Mouse (Mus musculus) intestine, embryonic 16.5 days (tissue): ENCODE measurements around the gene Eml1. TPM values are rescaled to one million over a fixed set of nuclear protein-coding genes. Genes with fewer than 3 reads are reported as not detected.

Experiments
- ATAC-seq: fragments of 200-750 bp; cut with Nextera tagmentation; 2 replicates; pipeline ENCODE4 v1.8.0; 2017; ENCODE audit warnings: moderate TSS enrichment, moderate library complexity
- H3K27ac ChIP-seq: fragments of 300-500 bp; sonication (generic); 2 replicates; pipeline ENCODE4 v1.5.1; 2014; ENCODE audit warnings: mild to moderate bottlenecking, low read length
- H3K27me3 ChIP-seq: fragments of 300-500 bp; sonication (generic); replicated peaks from 2 replicates; pipeline ENCODE4 v1.6.1; 2014; ENCODE audit warnings: low read length, control low read depth, mixed read lengths; ENCODE audit not compliant: control insufficient read depth, insufficient read depth
- H3K36me3 ChIP-seq: fragments of 300-500 bp; sonication (generic); 2 replicates; pipeline ENCODE4 v1.6.1; 2014; ENCODE audit warnings: low read length, control low read depth; ENCODE audit not compliant: control insufficient read depth, insufficient read depth
- H3K4me1 ChIP-seq: fragments of 300-500 bp; sonication (generic); 2 replicates; pipeline ENCODE4 v1.6.1; 2014; ENCODE audit warnings: low read length, control low read depth, mixed read lengths; ENCODE audit not compliant: control insufficient read depth, insufficient read depth
- H3K4me2 ChIP-seq: fragments of 300-500 bp; sonication (generic); 2 replicates; pipeline ENCODE4 v1.6.1; 2014; ENCODE audit warnings: low read depth, low read length, control low read depth
- H3K4me3 ChIP-seq: fragments of 300-500 bp; sonication (generic); 2 replicates; pipeline ENCODE4 v1.5.1; 2014; ENCODE audit warnings: mild to moderate bottlenecking, low read length
- H3K9ac ChIP-seq: fragments of 300-500 bp; sonication (generic); 2 replicates; pipeline ENCODE4 v1.6.1; 2014; ENCODE audit warnings: low read depth, low read length
- H3K9me3 ChIP-seq: fragments of 300-500 bp; sonication (generic); 2 replicates; pipeline ENCODE4 v1.6.1; 2016; ENCODE audit warnings: low read length, control low read depth; ENCODE audit not compliant: control insufficient read depth
- WGBS: fragments of 180-500 bp; shearing (Covaris S2); extraction: QIAGEN DNeasy Blood & Tissue Kit; methylation state at CpG from one replicate; pipeline ENCODE4 v1.1.7; 2014; 5-methylcytosine and 5-hydroxymethylcytosine counted together
- polyA plus RNA-seq: library from polyadenylated mRNA; unstranded; fragments of >200 nt; fragmentation: Nextera tagmentation; extraction: Ambion mirVana; gene quantifications from 2 replicates; pipeline ENCODE4 v1.2.1, GENCODE M21; 2015

The Eml1 gene
- polyA plus RNA-seq, 1 experiment from 2014 or later: 63.7 TPM

DNA sequence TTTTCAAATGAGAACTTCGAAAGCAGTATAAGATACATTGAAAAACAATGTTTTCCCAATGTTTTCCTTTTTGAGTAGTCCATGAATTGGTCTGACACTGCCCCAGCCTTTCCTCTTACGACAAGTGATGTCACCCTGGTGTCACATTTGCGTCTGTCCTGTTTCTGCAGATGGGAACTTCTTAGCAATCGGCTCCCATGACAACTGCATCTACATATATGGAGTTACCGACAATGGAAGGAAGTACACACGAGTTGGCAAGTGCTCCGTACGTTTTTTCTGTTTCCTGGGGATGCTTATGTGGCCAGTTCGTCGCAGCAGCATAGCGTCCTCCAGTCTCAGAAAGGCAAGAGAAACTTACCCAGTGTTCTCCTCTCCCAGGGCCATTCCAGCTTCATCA, 163.7 kb downstream of the Eml1 start:
- no peak overlapping the region for H3K4me2 ChIP-seq
- ATAC-seq: no peak
- H3K9me3 ChIP-seq: no peaks in the 10 kb centered on the region
- no peak overlapping the region for H3K27ac ChIP-seq
- H3K9ac ChIP-seq: no peak overlapping the region
- H3K27me3 ChIP-seq: no peaks in the 10 kb centered on the region
- H3K36me3 ChIP-seq: no peaks in the 10 kb centered on the region
- WGBS: 84% methylated on average over 11 of the region's 11 CpGs
- H3K4me1 ChIP-seq: no peaks in the 10 kb centered on the region
- no peak overlapping the region for H3K4me3 ChIP-seq

DNA sequence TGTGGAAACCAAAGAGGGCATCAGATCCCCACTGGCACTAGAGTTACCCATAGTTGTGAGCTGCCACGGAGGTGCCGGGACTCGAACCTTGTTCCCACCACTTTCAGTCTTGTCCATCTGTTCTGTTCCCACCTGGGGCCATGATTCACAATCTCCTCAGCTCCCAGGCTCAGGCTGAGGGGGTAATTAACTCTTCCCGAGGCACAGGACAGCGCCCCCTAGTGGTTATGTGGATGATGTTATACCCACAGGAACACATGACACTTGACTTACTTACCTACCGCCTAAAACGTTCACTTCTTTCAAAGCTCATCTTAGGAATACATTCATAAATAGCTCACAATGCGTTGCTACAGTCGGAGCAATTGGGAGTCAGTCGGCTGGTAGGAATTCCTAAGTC, 165.7 kb downstream of the Eml1 start:
- ATAC-seq: no peak
- Histone ChIP-seq H3K9me3 (no peaks in the 10 kb centered on the region), H3K9ac (no peak overlapping the region), H3K27ac (no peak overlapping the region), H3K36me3 (no peaks in the 10 kb centered on the region), H3K4me3 (no peak overlapping the region), H3K27me3 (no peaks in the 10 kb centered on the region), H3K4me2 (no peak overlapping the region), H3K4me1 (no peaks in the 10 kb centered on the region)
- WGBS: 72% methylated on average over 10 of the region's 10 CpGs

DNA sequence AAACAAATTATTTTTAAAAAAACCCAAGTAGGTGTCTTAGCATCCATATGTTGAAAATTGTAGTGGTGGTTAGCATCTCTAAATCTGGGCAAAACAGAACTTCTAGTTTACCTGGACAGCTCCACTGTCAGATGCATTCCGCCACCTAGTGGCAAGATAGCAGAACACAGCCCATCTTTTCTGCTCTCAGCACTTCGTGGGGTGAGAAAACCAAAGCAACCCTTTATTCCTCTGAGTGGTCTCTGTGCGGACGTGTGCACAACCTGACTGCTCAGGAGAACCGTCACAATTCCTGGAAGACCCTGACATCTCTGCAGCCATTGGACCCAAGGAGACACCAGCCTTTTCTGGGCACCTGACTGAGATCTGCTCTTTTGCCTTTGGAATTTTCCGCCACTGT, 170.3 kb downstream of the Eml1 start:
- no peaks in the 10 kb centered on the region for H3K36me3 ChIP-seq
- no peak overlapping the region for H3K4me3 ChIP-seq
- no peak overlapping the region for H3K4me2 ChIP-seq
- H3K27me3 ChIP-seq: no peaks in the 10 kb centered on the region
- no peak overlapping the region for H3K9ac ChIP-seq
- no peak for ATAC-seq
- no peaks in the 10 kb centered on the region for H3K9me3 ChIP-seq
- WGBS: 26% methylated on average over 6 of the region's 6 CpGs
- H3K4me1 ChIP-seq: no peaks in the 10 kb centered on the region
- no peak overlapping the region for H3K27ac ChIP-seq

DNA sequence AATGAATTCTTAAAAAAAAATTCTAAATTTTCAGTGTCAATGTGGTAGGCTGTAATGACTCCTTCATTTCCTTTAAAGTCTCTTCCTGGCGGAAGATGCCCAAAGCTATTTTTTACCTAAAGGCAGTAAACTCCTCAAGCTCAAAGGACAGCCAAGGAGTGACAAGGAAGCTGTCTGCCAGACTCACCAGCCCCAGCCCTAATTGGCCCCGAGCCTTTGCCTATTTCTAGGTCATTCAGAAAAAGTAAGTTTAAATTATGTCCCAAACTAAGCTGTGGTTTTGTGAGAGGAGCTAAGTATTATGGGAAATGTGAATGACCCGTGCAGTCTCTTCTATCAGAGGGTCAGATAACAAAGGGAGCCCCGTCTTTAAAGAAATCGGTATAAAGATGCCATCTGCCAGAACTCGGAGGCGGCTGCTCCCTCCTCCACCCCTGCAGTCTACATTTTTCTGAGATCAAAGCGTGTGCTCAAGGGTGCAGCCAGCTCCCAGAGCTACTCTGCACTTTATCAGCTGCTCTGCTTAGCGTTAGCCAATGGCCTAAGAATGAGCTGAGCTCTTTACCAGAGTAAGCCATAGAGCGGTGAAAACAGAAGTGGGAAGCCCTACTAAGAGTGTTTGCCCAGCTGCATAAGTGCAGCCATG, 175.9 kb downstream of the Eml1 start:
- Histone ChIP-seq H3K36me3 (no peaks in the 10 kb centered on the region), H3K27ac (no peak overlapping the region), H3K27me3 (no peaks in the 10 kb centered on the region), H3K4me3 (no peak overlapping the region), H3K4me2 (no peak overlapping the region), H3K4me1 (peaks cover 6% of the 10 kb centered on the region; the same call in 1 of the 2 replicates), H3K9me3 (no peaks in the 10 kb centered on the region), H3K9ac (no peak overlapping the region)
- peak; percentile 75 for ATAC-seq
- WGBS: 6% methylated on average over 10 of the region's 10 CpGs

DNA sequence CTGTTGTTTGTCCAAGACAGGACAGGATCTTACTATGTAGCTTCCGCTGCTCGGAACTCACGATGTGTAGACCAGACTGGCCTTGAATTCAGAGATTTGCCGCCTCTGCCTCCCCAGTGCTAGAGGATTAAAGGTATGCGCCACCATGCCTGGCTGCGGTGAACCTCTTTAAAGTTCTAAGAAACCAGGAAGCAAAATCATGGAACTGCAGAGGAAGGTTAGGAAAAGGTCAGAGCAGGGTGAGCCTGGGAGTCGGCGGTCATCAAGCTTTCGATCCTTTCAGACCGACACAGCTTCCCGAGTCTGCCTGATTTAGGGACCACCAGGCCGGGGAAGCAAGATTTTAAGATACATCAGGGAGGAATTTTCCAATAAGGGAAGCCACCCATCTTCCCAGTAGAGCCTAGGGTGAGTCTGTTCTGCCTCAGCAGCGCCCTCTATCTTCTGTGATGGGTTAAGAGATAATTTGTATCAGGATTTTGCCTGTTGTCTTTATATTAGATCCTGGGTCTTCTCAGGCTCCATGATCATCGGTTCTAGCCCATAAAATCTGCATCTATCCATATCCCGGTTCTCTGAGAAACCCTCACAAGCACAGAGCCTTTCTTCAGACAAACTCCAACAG, 176.6 kb downstream of the Eml1 start:
- Histone ChIP-seq H3K4me1 (peaks cover 6% of the 10 kb centered on the region; the same call in 1 of the 2 replicates), H3K9ac (no peak overlapping the region), H3K27me3 (no peaks in the 10 kb centered on the region), H3K9me3 (no peaks in the 10 kb centered on the region), H3K4me3 (no peak overlapping the region), H3K27ac (0 out of 2 replicates have a peak overlapping the region, but pooled peaks have one; percentile 17), H3K36me3 (no peaks in the 10 kb centered on the region), H3K4me2 (0 out of 2 replicates have a peak overlapping the region, but pooled peaks have one; percentile 1)
- ATAC-seq: peak; percentile 15
- 55% methylated on average over 15 of the region's 15 CpGs for WGBS

DNA sequence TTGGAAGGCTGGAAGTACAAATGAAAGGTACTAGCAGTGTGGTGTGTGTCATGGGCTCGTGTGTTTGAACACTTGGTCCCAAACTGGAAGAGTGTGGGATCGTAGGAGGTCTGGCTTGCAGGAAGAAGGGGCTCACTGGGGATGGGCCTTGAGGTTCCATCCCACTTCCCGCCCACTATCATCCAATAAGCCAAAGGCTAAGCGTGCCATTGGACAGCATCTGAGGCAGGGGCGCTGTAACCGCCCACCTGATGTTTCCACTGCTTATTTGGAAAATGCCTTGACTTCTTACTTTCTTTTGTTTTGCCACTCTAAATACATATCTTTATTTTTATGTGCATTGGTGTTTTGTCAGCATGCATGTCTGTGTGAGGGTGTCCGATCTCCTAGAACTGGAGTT, 181.0 kb downstream of the Eml1 start:
- WGBS: 86% methylated on average over 7 of the region's 7 CpGs
- no peaks in the 10 kb centered on the region for H3K9me3 ChIP-seq
- no peak overlapping the region for H3K4me3 ChIP-seq
- H3K36me3 ChIP-seq: no peaks in the 10 kb centered on the region
- H3K27me3 ChIP-seq: no peaks in the 10 kb centered on the region
- no peak overlapping the region for H3K27ac ChIP-seq
- H3K9ac ChIP-seq: no peak overlapping the region
- peaks cover 13% of the 10 kb centered on the region for H3K4me1 ChIP-seq
- H3K4me2 ChIP-seq: no peak overlapping the region
- no peak for ATAC-seq

DNA sequence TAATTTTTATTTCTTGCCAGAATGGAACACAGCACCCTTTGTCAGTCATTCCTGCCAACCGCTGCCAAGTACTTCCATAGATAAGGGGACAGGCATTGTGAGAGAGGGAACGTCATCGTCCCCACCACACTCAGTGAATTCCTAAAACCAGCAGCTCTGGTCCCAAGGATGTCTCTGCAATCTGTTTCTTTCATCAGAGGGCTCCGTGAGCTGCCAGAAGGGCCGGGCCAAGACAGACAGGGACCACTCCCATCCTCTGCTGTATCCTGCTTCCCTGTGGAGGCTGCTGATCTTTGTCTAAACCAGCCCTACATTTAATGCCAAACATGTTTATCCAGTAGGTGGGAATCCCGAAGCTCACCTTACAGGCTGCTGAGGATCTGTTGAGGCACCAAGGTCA, 182.3 kb downstream of the Eml1 start:
- WGBS: 41% methylated on average over 6 of the region's 6 CpGs
- no peak for ATAC-seq

DNA sequence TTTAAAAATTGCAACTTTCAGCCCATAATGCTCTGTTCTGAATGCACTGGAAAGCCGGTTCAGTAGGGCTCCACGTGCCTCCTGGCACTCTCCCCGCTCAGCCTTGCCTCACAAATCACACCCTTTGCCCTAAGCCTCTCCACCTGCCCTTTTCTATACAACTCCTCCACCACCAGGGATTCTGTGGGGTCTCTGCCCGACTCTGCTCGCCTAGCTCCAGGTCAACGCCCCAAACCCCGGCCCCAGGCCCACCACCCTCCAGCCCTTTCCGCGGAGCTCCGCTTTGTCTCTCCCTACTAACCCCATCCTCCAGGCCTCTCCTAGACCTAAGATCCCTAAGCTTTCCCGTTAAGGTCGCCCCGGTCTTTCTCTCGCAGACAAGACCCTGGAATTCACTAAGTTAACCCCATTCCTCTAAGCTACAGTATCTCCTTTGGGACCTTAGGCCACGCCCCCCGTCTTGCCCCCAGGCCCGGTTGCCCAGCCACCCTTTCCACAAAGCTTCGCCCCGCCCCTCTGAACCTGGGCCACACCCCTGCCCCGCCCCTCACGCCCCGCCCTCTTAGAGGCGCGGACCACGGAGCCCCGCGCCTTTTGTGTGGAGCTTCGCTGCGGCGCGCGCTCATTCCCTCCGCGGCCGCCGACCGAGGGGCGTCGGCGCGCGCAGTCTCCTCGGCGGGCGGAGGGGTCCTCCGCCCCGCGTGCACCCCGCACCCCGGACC, 183.5 kb downstream of the Eml1 start, which contains the start of gene Evl:
Evl (plus strand) TSS at position 601 of the 722 bp plus-strand sequence.
- no peaks in the 10 kb centered on the region for H3K36me3 ChIP-seq
- H3K27me3 ChIP-seq: no peaks in the 10 kb centered on the region
- no peaks in the 10 kb centered on the region for H3K9me3 ChIP-seq
- H3K4me3 ChIP-seq: peak within 1 kb of the TSS; percentile 93
- H3K27ac ChIP-seq: peak within 1 kb of the TSS; percentile 65
- peak; percentile 94 for ATAC-seq
- H3K4me2 ChIP-seq: peak within 1 kb of the TSS; percentile 83
- H3K9ac ChIP-seq: peak within 1 kb of the TSS; percentile 91
- H3K4me1 ChIP-seq: peaks cover 11% of the 10 kb centered on the region
- WGBS: 4% methylated on average over 42 of the region's 50 CpGs

More for the DNA sequence above, 182.3 kb downstream of the Eml1 start:
- Histone ChIP-seq H3K4me2 (no peak overlapping the region), H3K36me3 (no peaks in the 10 kb centered on the region), H3K9me3 (no peaks in the 10 kb centered on the region), H3K27me3 (no peaks in the 10 kb centered on the region), H3K4me3 (no peak overlapping the region), H3K4me1 (peaks cover 11% of the 10 kb centered on the region), H3K27ac (no peak overlapping the region), H3K9ac (no peak overlapping the region)

DNA sequence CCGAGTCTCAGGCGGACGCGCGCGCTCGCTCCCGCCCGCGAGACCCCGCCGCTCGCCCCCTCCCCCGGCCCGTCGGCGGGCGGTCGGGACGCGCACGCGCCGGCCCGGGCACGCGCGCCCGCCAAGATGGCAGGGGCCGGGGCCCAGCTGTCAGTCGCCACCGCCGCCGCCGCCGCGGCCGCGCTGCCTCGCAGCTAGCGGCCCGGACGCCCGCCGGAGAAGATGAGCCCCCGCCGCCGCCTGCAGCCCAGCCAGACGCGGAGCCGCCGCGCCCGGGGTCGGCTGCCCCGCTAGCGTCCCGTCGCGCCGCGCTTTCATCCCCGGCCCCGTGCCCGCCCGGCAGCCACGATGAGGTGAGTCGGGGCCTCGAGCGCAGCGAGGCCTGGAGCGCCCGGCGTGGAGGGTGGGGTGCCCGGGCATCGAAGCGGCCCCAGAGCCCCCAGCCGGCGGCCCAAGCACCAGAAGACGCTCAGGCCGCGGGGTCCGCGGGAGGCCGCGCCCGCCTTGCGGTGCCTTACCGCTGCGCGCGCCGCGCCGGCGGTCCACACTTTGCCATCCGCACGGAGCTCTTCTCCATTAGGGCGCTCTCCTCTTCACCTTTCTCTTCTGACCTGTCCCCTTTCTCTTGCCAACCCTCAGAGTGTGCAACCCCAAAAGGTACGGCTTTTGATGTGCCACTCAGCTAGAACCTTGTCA, 184.3 kb downstream of the Eml1 start:
- Histone ChIP-seq H3K27ac (peak overlapping the region; percentile 65), H3K9ac (peak overlapping the region; percentile 91), H3K4me3 (peak overlapping the region; percentile 93), H3K36me3 (no peaks in the 10 kb centered on the region), H3K4me1 (peaks cover 13% of the 10 kb centered on the region), H3K27me3 (no peaks in the 10 kb centered on the region), H3K9me3 (no peaks in the 10 kb centered on the region), H3K4me2 (peak overlapping the region; percentile 83)
- peak; percentile 78 for ATAC-seq
- WGBS: under 1% methylated on average over 69 of the region's 100 CpGs
